Mouse (Mus musculus) heart, adult 8-10 months (tissue): ENCODE results near the gene Zfp882. TPM values are rescaled to one million over a fixed set of nuclear protein-coding genes. Genes with fewer than 3 reads are reported as not detected.
"Not testable (repeated sequence)": the region's sequence is repeated elsewhere in the genome, so short reads cannot be mapped to it uniquely, and the experiment has no call there.

ENCODE experiments used
- DNase-seq: peaks from one replicate; pipeline ENCODE4 v3.0.0; 2022; ENCODE audit warnings: low spot score
- total RNA-seq, 4 experiments: library from RNA; stranded (reverse); gene quantifications; 2 replicates each; pipeline ENCODE4 v1.2.4; 2022

Zfp882 gene
- 1 to 10 TPM; 2.7 to 3.3 (median 3.0) TPM for total RNA-seq

DNA sequence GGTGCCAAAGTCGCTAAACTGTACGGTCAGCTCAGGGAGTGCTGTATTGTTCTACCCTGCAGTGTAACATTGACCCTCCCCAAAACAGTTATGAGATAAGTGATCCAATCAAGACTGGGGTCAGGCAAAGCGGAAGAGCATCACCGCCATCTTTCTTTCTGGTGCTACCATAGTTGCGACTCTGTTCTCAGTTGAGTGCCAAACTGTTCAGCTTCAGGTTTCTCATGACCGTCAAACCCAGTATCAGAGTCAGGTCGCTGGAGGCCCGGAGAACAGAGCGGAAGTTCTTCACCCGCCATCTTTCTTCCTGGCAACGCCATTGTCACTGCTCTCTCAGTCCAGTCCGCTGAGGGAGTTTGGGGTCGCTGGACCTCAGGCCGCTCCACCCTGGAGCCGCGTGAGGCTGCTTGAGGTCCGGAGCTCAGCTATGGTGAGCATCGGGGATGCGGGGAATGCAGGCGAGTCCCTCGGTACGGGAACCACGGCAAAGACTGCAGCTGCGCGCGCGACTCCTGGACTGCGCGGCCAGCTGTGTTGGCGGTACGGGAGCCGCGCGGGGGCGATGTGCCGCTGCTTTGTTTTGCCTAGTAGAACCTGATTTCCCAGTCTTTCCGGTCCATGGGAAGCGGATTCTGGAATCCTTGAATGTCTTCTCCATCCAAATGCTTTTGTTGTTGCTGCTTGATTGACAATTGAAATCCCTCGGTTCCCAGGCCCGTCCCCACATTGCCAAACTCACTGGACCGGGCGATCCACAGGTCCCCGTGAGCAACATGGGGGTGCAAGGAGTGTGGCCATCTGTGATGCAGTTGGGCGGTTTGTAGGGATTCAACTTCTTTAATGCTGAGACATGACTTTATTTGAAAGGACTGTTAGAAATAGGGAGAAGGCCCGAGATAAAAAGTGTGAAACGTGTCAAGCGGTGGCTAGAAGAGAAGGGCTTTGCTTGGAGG is at the start of gene Zfp882, which contains the start of gene Zfp617:
Gene Zfp882 (plus strand): TSS at position 300 of the 953 bp plus-strand sequence.
Gene Zfp617 (plus strand): TSS at position 327 of the 953 bp plus-strand sequence.
- peak; percentile 92 for DNase-seq

DNA sequence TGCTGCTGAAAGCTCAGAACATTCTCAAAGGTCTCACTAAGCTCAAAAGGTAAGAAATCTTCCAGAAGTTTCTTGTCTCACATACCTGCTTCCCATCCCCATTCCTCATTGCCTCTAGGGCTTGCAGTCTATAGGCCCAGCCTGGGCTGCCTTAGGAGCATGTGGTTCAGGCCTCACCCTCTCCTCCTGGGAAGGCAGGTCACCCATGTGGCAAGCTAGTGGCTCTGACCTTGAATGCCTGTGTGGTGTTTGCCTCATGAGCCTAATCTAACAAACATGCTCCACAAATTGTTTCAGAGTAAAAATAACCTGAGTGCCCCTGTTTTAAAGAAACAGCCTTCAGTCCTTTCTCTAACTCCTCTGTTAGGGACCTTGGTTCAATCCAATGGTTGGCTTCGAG is 46.9 kb upstream of the Zfp882 start:
- DNase-seq: not testable (repeated sequence)

DNA sequence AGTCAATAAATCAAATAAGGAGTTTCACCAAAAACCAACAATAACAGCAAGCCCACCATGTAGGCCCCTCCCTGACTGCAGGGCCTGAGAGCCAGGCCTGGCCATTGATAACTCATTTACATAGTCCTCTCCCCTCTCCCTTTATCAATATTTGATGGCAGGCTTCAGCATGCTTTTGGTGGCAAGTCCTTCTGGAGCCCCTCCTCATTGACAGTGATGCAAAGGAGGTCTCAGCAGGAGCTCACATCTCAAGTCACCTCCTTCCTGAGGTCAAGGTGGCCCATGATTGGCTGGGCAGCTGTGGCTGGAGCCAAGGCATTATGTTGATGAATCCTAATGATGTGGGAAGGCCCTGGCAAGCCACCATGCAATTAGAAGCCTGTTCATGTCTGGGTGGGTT is 46.4 kb upstream of the Zfp882 start:
- not testable (repeated sequence) for DNase-seq

DNA sequence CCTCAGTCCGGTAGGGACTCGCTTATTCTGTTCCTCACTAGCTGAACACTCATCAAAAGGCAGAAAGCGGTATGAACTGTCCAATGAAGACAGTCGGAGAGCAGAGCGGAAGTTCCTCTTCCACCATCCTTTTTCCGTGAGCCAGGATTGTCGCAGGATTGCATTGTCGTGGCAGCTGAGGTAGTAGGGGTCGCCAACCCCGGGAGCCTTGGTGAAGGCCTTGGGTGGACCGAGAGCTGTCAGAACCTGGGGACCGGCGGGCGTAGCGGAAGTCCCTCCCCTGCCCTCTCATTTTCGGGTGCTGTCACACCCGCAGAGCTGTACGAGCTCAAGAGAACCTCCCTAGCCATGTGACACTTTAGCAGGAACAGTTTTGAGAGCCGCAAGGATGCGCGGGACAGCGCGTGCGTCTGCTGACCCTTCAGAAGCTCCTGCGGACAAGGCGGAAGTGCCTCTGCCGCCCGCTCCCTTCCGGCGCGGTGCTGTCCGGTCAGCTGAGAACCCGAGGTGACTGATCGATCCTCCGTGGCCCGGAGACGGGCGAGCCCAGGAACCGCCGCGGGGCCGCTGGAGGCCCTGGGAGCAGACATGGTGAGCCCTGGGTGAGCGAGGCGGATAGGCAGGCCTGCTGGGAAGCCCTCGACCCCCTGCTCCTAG is 26.7 kb upstream of the Zfp882 start, which contains the start of gene Zfp709:
Gene Zfp709 (plus strand): TSS at position 402 of the 657 bp plus-strand sequence.
- DNase-seq: peak; percentile 77

DNA sequence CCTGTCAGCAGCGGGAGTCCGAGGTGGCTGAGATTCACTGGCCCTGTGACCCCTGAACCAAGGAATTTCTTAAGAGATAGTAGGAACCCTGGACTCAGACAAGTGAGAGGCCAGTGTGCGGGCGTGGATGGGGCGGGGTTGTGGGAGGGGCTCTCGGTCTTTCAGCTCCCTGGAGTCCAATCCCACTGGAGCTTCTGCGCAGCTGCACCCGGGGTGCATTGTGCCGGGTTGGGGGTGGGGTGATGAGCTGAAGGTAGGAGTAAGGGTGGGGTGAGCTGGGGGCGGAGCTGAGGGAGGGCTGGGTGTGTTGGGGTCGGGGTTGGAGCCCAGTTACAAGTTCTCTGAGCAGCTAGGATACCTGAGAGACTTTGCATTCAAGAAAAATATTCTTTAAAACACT is 7.7 kb upstream of the Zfp882 start:
- not testable (repeated sequence) for DNase-seq

DNA sequence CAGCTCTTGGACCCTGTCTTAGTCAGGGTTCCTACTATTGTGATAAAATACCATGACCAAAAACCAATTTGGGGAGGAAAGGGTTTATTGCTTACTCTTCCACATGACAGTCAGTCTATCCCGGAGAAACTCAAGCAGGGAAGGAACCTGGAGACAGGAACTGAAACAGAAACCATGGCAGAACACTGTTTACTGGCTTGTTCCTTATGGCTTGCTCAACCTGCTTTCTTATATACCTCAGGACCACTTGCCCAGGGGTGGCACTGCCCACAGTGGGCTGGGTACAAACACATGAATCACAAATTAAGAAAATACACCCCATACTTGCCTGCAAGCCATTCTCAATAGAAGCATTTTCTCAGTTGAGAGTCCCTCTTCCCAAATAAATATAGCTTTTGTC is 5.3 kb upstream of the Zfp882 start:
- DNase-seq: not testable (repeated sequence)

DNA sequence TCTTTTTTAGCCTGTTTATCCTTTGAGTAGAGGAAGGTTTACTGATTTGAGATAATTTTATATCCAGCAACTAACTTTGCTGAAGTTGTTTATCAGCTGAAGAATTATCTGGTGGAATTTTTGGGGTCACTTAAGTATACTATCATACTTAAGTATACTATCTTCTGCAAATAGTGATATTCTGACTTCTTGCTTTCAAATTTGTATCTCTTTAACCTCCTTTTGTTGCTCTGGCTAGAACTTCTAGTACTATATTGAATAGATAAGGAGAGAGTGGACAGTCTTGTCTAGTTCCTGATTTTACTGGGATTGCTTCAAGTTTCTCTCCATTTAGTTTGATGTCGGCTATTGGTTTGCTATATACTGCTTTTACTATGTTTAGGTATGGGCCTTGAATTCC is 1.6 kb upstream of the Zfp882 start:
- no peak for DNase-seq

DNA sequence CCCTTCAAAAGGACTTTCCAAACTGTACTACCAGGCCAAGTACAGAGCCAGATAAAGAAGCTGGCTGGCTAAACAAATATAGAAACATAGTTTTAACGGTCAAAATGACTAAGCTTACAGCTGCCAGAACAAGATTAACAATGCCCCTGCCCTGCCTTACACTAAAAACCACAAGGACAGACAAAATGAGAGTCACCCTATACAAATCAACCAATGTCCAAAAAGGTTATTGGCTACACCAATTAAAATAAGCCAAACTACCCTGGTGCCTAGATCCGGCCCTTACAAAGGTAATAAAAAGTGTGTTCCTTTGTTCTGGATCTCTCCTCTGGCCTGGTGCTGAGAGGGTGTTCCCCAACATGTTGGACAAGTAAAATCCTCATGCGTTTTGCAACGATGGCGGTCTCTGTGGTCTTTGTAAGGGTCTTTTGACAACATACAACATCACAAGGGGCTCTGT is 580 bp upstream of the Zfp882 start:
- no peak for DNase-seq

DNA sequence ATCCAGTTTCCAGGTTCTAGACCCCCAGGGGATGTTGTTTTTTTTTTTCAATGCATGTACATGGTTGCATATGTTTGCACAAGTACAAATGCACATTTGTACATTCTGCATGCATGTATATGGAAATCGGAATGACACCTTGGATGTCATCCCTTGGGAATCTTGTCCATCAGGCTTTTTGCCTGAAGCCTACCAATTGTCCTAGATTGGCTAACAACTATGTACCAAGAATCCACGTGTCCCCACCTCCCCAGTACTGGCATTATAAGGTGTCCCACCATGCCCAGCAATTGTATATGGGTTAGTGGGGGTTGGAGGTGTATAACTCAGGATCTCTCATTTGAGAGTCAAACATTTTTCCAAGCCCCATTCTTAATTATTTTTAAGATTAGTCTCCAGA is 3.9 kb downstream of the Zfp882 start:
- DNase-seq: no peak

DNA sequence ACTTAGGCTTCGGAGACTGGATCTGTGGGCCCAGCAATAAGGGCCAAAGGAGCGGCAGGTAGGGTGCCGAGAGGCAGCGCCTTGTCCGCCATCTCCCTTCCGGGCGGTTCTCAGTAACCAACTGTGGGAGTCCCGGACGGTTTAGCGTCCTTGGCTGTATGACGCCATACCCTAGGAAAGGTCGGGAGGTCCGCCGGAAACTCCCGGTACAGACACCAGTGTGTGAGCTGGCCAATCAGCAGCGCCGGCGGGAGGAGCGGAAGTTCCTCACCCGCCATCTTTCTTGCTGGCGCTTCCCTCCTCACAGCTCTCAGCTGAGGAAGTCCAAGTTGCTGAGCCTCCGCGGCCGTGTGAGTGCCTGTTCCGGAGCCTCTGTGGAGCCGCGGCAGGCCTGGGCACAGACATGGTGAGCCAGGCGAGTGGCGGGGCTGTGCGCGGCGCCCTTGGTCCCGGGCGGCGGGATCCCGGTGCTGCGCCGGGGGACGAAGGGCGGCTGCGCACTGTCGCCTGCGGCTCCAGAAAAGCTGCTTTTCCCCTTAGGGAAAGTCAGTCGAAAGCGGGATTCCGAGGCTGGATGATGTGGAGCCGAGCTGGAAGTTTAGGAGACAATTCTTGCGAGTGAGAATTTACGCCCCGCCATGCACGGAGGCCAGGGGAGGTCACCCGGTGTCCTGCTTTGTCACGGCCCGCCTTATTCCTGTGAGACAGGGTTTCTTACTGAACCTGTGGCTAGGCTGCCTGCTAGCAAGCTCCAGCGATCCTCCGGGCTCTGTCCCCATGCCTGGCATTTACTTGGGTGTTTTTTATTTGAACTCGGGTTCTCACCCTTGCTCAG is 14.4 kb downstream of the Zfp882 start:
- DNase-seq: peak; percentile 96

DNA sequence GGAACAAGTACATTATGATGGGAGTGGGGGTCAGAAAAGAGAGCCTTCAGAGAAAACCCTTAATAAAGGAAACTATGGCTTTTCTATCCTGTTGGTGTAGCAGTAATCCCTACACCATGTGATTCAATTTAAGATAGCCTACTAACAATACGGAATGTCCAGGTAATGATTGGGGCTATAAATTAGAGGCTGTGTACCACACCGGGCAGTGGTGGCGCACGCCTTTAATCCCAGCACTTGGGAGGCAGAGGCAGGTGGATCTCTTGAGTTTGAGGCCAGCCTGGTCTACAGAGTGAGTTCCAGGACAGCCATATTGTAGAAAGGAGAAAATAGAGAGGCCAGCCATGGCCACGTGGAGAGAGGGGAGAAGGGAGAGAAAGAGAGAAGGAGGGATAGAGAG is 17.4 kb downstream of the Zfp882 start:
- no peak for DNase-seq

DNA sequence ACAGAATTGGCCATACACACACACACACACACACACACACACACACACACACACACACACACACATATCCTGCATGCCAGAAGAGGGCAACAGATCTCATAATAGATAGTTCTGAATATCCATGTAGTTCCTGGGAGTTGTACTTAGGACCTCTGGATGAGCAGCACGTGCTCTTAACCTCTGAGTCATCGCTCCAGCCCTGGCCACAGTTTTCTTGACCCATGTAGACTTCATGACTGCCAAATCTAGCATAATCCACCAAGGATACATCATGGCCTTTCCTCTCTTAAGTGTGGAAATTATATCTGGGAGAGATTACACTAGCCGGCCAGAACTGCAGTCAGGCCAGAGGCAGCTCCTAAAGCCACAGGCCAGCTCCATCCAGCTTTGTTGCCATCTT is 18.1 kb downstream of the Zfp882 start:
- DNase-seq: no peak

DNA sequence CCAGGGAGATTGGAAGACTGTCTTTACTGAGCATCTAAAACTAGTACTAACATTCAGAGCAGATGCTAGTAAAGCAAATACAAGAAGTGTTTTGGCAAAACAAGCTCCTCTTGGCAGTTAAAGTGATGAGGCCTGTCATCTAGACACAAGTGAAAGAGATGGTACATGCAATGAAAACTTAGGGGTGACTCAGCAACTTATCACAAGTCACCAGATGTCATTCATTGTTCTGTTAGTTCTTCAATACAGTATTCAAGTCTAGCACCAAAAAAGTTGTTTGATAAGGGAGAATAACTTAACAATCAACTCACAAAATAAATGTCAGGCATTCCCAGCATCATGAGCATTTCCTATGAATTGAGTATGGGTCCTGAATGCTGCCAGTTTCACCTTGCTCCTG is 19.4 kb downstream of the Zfp882 start:
- DNase-seq: no peak

DNA sequence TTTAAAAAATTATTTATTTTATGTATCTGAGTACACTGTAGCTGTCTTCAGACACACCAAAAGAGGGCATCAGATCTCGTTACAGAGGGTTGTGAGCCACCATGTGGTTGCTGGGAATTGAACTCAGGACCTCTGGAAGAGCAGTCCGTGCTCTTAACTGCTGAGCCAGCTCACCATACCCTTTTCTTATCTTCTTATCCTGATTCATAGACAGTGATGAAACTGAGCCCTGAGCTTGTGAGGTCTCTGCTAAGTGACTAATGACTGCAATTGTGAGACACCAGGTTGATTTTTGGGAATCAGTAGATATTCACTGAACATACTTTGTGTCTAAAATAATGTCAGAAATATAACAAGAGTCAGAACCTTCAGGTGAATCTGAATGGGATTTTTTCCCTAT is 29.6 kb downstream of the Zfp882 start:
- not testable (repeated sequence) for DNase-seq

DNA sequence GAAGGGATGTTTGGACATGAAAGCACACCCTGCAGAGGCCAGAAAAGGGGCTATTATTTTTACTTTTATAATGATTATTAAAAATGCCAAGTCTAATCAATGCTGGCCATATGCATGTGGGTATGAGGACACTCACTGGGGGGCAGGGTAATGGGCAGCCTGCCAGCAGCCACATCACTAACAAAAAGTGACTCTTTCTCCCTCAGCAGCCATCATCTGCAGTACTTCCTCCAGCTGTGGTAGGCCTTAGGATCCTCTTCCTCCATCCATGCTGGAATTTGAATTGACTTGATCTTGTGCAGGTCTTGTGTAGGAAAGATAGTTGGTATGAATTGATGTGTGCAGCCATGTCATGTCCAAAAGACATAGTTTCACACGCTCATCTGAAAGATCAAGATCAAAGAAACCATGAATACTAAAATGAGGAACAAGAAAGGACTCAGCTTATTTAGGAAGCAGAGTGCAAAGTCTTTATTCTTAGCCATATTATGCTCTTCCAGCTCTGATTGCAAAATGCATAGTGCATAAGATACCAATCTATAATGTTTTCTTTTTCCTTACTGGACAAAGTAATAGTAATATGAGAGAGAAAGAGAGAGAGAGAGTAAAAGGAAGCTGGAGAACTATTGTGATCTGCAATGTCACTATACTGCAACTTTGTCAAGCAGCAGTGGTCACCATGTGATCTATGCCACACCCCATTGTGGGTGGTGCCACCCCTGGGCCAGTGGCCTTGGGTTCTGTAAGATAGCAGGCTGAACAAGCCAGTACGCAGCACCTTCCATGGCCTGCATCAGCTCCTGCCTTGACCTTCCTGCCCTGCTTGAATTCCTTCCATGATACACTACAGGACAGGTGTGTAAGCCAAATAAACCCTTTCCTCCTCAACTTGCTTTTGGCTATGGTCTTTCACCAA is 32.1 kb downstream of the Zfp882 start:
- DNase-seq: no peak

DNA sequence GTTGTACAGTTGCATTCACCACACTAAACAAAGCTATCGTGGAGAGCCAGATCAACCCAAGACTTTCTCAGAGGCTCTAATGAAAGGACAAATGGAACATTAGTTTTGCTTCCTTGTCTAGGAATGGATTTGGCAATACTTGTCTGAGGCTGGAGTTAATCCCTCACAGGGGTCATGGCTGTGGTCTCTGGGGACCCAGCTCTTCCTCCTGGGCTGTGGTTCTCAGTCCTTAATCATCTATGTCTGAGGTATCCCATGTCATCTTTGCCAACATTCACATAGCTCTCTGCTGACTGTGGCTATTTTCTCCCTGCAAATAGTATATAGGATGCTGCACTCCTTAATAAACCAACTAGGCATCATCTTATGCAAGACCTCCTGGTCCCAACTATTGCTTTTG is 33.4 kb downstream of the Zfp882 start:
- no peak for DNase-seq

DNA sequence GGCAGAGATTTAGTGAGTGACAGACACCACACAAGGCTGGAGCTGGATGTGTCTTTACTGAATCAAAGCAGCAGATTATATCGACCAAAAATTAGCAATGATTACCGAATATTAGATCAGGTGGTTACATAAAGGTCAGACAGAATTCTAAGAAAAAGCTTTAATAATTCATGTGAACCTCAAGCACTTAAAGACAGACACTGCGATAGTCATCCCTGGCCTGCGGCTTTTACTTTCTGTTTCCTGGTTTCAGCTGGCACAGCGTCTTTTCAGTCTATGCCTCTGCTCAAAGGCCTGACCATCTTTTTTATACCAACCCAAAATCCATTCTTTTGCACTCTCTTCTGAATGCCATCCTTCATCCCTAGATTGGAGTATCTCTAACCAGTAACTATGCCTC is 40.2 kb downstream of the Zfp882 start:
- DNase-seq: no peak

DNA sequence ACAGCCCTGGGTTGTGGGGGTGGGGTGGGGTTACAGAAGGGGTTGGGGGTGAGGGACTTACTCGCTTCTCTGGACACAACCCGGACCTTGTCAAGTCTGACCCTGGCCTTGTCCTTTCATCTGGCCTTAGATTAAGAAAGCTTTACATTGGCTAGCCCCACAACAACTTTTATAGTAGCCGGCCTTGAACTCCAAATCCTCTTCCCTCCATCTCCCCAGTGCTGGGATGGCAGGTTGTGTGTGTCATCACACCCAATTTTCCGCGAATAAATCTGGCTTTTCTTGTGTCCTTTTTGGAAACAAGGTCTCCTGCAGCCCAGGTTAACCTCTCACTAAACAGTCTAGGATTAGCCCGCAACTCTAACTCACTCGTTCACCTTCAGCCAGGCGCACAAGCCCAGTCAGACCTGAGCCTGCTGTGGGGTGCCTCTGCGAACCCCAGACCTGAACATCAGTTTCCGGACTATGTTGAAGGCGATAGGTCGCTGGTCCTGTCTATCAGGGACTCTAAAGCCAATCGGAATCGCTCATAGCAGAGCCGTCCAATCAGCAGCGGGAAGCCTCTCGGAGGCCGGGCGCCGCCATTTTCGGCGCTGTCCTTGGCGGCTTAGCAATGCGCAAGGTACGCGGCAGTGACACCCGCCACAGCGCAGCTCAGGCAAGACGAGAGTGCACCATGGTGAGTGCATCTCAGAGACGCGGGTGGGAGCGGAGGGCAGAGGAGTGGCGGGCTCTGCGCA is 42.2 kb downstream of the Zfp882 start, which contains the start of gene Zfp961:
Gene Zfp961 (plus strand): TSS at position 557 of the 740 bp plus-strand sequence.
- peak; percentile 99 for DNase-seq

DNA sequence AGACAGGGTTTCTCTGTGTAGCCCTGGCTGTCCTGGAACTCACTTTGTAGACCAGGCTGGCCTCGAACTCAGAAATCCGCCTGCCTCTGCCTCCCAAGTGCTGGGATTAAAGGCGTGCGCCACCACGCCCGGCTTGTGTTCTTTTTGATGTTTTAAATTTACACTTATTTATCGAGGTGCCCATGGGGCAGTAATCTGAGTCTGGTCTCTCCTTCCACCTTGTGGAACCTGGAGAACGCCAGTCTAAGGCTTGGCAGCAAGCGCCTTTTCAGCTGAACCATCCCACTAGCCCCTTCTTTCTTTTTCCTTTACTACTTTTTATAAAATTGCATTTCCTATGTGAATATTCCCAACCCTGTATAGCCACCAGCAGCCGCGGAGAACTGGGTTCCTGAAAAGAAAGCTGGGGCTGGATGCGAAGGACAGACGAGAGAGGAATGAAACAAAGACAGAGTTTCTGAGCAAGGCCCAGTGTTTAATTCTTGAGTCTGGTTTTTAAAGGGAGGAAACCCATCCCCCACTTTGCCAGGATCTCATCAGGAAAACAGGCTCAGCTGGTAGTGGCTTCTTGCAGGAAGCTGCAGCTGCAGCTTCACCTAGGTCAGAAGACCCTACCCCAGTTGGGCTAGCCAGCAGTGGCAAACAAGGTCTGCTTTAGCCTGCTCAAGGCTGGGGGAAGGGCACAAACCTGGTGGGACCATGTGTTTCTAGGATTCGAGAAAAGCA is 43.2 kb downstream of the Zfp882 start:
- DNase-seq: no peak
